Comparison of ENCODE assay signal across 9 mouse cellular contexts in genomic region chr19:53942342-53942741, GRCm38 (mm10). TPM values are rescaled to one million over a fixed set of nuclear protein-coding genes. Genes with fewer than 3 reads are reported as not detected.
A peak's percentile ranks its signal among the peaks of the same experiment; 100 is the strongest.
DNase-seq lines count a peak whose midpoint lies in the region; ATAC-seq and TF ChIP-seq lines count a peak whose summit lies in the region.
"Had no signal": no experiment of that assay in that cellular context is flagged by ENCODE, and none has a peak within 500 bp of the region (broad histone marks: within the 10 kb centered on the region; RNA-seq: fewer than 3 reads in every experiment).

No protein-coding gene starts in this region.

- H3K9me3 ChIP-seq in kidney, postnatal 0 days (replicated peaks; ENCODE audit: low read length) = no peaks in the 10 kb centered on the region
- no peaks in the 10 kb centered on the region for H3K9me3 ChIP-seq in hindbrain, embryonic 12.5 days (replicated peaks)
- no peaks in the 10 kb centered on the region for H3K9me3 ChIP-seq in midbrain, embryonic 14.5 days (ENCODE audit: control insufficient read depth, low read length)

- H3K4me1 ChIP-seq in kidney, postnatal 0 days (replicated peaks; ENCODE audit: insufficient read depth, low read length) = no peaks in the 10 kb centered on the region
- peaks cover 12% of the 10 kb centered on the region for H3K4me1 ChIP-seq in hindbrain, embryonic 12.5 days
- H3K4me1 ChIP-seq in midbrain, embryonic 14.5 days (ENCODE audit: control insufficient read depth, insufficient read depth, low read length) = peaks cover 13% of the 10 kb centered on the region

- no peaks in the 10 kb centered on the region for H3K27me3 ChIP-seq in kidney, postnatal 0 days (ENCODE audit: insufficient read depth, low read length)
- H3K27me3 ChIP-seq in hindbrain, embryonic 12.5 days = no peaks in the 10 kb centered on the region
- no peaks in the 10 kb centered on the region for H3K27me3 ChIP-seq in midbrain, embryonic 14.5 days (ENCODE audit: control insufficient read depth, insufficient read depth, low read length)

- H3K4me3 ChIP-seq in kidney, postnatal 0 days (replicated peaks; ENCODE audit: low read depth, low read length) = no peak overlapping the region
- no peak overlapping the region for H3K4me3 ChIP-seq in hindbrain, embryonic 12.5 days
- no peak overlapping the region for H3K4me3 ChIP-seq in midbrain, embryonic 14.5 days (replicated peaks; ENCODE audit: low read depth, low read length)

- DNase-seq in cerebellum, adult 9-10 months = peak; percentile 46
- DNase-seq in cerebellum, adult 18-20 months = no peak
- no peak for DNase-seq in kidney, postnatal 0 days (ENCODE audit: low spot score)
- DNase-seq in kidney, postnatal 25 days = no peak
- no peak for DNase-seq in midbrain, embryonic 14.5 days
- DNase-seq in layer of hippocampus, adult 8-10 months (ENCODE audit: low spot score in 2 of 2) = no peak

- WGBS in kidney, postnatal 0 days = 93% methylated on average over 2 of the region's 2 CpGs
- 92% methylated on average over 2 of the region's 2 CpGs for WGBS in hindbrain, embryonic 12.5 days
- WGBS in midbrain, embryonic 14.5 days = 93% methylated on average over 2 of the region's 2 CpGs

- ATAC-seq in kidney, postnatal 0 days (replicated peaks; ENCODE audit: low FRiP score, low read depth) = no peak
- ATAC-seq in hindbrain, embryonic 12.5 days (ENCODE audit: low FRiP score) = no peak
- ATAC-seq in midbrain, embryonic 14.5 days (ENCODE audit: low FRiP score, low TSS enrichment) = no peak
- ATAC-seq in megakaryocyte progenitor cell, adult 5-6 weeks (replicated peaks; ENCODE audit: poor library complexity) = no peak
- ATAC-seq: intestine, embryonic 16.5 days had no signal

- H3K4me2 ChIP-seq in kidney, postnatal 0 days (ENCODE audit: low read length) = peak overlapping the region; percentile 2; the same call in 1 of the 2 replicates
- H3K4me2 ChIP-seq in hindbrain, embryonic 12.5 days (replicated peaks) = peak overlapping the region; percentile 53; the same call in 1 of the 2 replicates
- H3K4me2 ChIP-seq in midbrain, embryonic 14.5 days (ENCODE audit: low read length) = peak overlapping the region; percentile 65; the same call in 1 of the 2 replicates

- 0 out of 2 replicates have a peak, but pooled peaks cover 7% of the 10 kb centered on the region for H3K36me3 ChIP-seq in kidney, postnatal 0 days (ENCODE audit: insufficient read depth, low read length)
- H3K36me3 ChIP-seq in hindbrain, embryonic 12.5 days = peaks cover 12% of the 10 kb centered on the region
- peaks cover 8% of the 10 kb centered on the region; the same call in 1 of the 2 replicates for H3K36me3 ChIP-seq in midbrain, embryonic 14.5 days (ENCODE audit: control insufficient read depth, insufficient read depth, low read length)

- no peak for TF ChIP-seq CTCF in kidney, postnatal 0 days (IDR thresholded peaks at IDR 0.05; ENCODE audit: low read depth)

- no peak overlapping the region for H3K9ac ChIP-seq in kidney, postnatal 0 days (ENCODE audit: low read depth, low read length)
- no peak overlapping the region for H3K9ac ChIP-seq in hindbrain, embryonic 12.5 days
- no peak overlapping the region for H3K9ac ChIP-seq in midbrain, embryonic 14.5 days (replicated peaks; ENCODE audit: low read length)

- H3K27ac ChIP-seq in kidney, postnatal 0 days = no peak overlapping the region
- no peak overlapping the region for H3K27ac ChIP-seq in hindbrain, embryonic 12.5 days
- H3K27ac ChIP-seq in midbrain, embryonic 14.5 days (replicated peaks; ENCODE audit: low read depth, low read length) = no peak overlapping the region

RNA-seq across cellular contexts. Expression of gene Shoc2, which starts 1.8 kb away (rescaled TPM):
- 34.2 and 34.5 TPM in 2 replicates for polyA plus RNA-seq in kidney, postnatal 0 days (2015; fragmentation: Nextera tagmentation; extraction: Ambion mirVana)
- 73.3 and 77.5 TPM in 2 replicates for polyA plus RNA-seq in hindbrain, embryonic 12.5 days (2016; fragmentation: Nextera tagmentation; extraction: Ambion mirVana)
- 59.9 and 76.7 TPM in 2 replicates for polyA plus RNA-seq in midbrain, embryonic 14.5 days (2014; fragmentation: Nextera tagmentation; extraction: Ambion mirVana)
- total RNA-seq in layer of hippocampus, adult 8-10 months (2022) = 10 to 100 TPM; 46.4 to 55.0 (median 50.5) TPM
- 47.0 and 55.1 TPM in 2 replicates for total RNA-seq in megakaryocyte progenitor cell, adult 5-6 weeks (2015)
- 43.3 and 44.2 TPM in 2 replicates for total RNA-seq in megakaryocyte progenitor cell, adult 5-6 weeks (2017)

RNA-seq across cellular contexts. Expression of gene Bbip1, which starts 2.1 kb away (rescaled TPM):
- 107 and 111 TPM in 2 replicates for polyA plus RNA-seq in kidney, postnatal 0 days (2015; fragmentation: Nextera tagmentation; extraction: Ambion mirVana)
- polyA plus RNA-seq in hindbrain, embryonic 12.5 days (2016; fragmentation: Nextera tagmentation; extraction: Ambion mirVana) = 113 and 119 TPM in 2 replicates
- 134 and 163 TPM in 2 replicates for polyA plus RNA-seq in midbrain, embryonic 14.5 days (2014; fragmentation: Nextera tagmentation; extraction: Ambion mirVana)
- total RNA-seq in layer of hippocampus, adult 8-10 months (2022) = 10 to 100 TPM; 46.0 to 51.1 (median 49.1) TPM
- total RNA-seq in megakaryocyte progenitor cell, adult 5-6 weeks (2015) = 72.9 and 88.8 TPM in 2 replicates
- total RNA-seq in megakaryocyte progenitor cell, adult 5-6 weeks (2017) = 36.2 and 55.0 TPM in 2 replicates

RNA-seq across cellular contexts. Expression of gene Pdcd4, which starts 50.3 kb away (rescaled TPM):
- polyA plus RNA-seq in kidney, postnatal 0 days (2015; fragmentation: Nextera tagmentation; extraction: Ambion mirVana) = 119 and 121 TPM in 2 replicates
- polyA plus RNA-seq in hindbrain, embryonic 12.5 days (2016; fragmentation: Nextera tagmentation; extraction: Ambion mirVana) = 103 and 113 TPM in 2 replicates
- polyA plus RNA-seq in midbrain, embryonic 14.5 days (2014; fragmentation: Nextera tagmentation; extraction: Ambion mirVana) = 73.9 and 74.2 TPM in 2 replicates
- total RNA-seq in layer of hippocampus, adult 8-10 months (2022) = 100 to 1,000 TPM; 101 to 108 (median 106) TPM
- total RNA-seq in megakaryocyte progenitor cell, adult 5-6 weeks (2015) = 295 and 305 TPM in 2 replicates
- total RNA-seq in megakaryocyte progenitor cell, adult 5-6 weeks (2017) = 358 and 441 TPM in 2 replicates

Comparison
In these comparisons a context has a peak if more than half of its experiments do, and no peak if none do; other contexts are left out.
1. H3K4me2 ChIP-seq: peak in every context shown above with its lines; median percentile 65 in midbrain, embryonic 14.5 days; 53 in hindbrain, embryonic 12.5 days; 2 in kidney, postnatal 0 days.